Mouse (Mus musculus) hindbrain, embryonic 16.5 days (tissue): ENCODE data around the gene Ube4a. TPM values are rescaled to one million over a fixed set of nuclear protein-coding genes. Genes with fewer than 3 reads are reported as not detected.

ENCODE experiments used
- ATAC-seq: fragments of 200-750 bp; cut with Nextera tagmentation; 2 replicates; pipeline ENCODE4 v1.8.0; 2017; ENCODE audit warnings: moderate TSS enrichment, moderate library complexity
- H3K27ac ChIP-seq: fragments of 300-500 bp; sonication (generic); 2 replicates; pipeline ENCODE4 v1.5.1; 2014; ENCODE audit warnings: low read depth, mild to moderate bottlenecking, control low read depth, low read length, moderate library complexity
- H3K27me3 ChIP-seq: fragments of 300-500 bp; sonication (generic); replicated peaks from 2 replicates; pipeline ENCODE4 v1.6.1; 2014; ENCODE audit warnings: low read length; ENCODE audit not compliant: control insufficient read depth, insufficient read depth
- H3K36me3 ChIP-seq: fragments of 300-500 bp; sonication (generic); 2 replicates; pipeline ENCODE4 v1.6.1; 2014; ENCODE audit warnings: mild to moderate bottlenecking, low read length, moderate library complexity, mixed read lengths; ENCODE audit not compliant: control insufficient read depth, insufficient read depth
- H3K4me1 ChIP-seq: fragments of 300-500 bp; sonication (generic); 2 replicates; pipeline ENCODE4 v1.6.1; 2014; ENCODE audit warnings: low read depth, low read length; ENCODE audit not compliant: control insufficient read depth, insufficient read depth
- H3K4me2 ChIP-seq: fragments of 300-500 bp; sonication (generic); 2 replicates; pipeline ENCODE4 v1.6.1; 2014; ENCODE audit warnings: mild to moderate bottlenecking, low read length, control low read depth, moderate library complexity
- H3K4me3 ChIP-seq: fragments of 300-500 bp; sonication (generic); 2 replicates; pipeline ENCODE4 v1.5.1; 2014; ENCODE audit warnings: mild to moderate bottlenecking, low read length, control low read depth, moderate library complexity
- H3K9ac ChIP-seq: fragments of 300-500 bp; sonication (generic); 2 replicates; pipeline ENCODE4 v1.6.1; 2014; ENCODE audit warnings: low read depth, mild to moderate bottlenecking, control low read depth, low read length, moderate library complexity
- H3K9me3 ChIP-seq: fragments of 300-500 bp; sonication (generic); 2 replicates; pipeline ENCODE4 v1.6.1; 2014; ENCODE audit warnings: mild to moderate bottlenecking, low read length, moderate library complexity; ENCODE audit not compliant: control insufficient read depth
- WGBS: fragments of 180-500 bp; shearing (Covaris S2); extraction: QIAGEN DNeasy Blood & Tissue Kit; methylation state at CpG from one replicate; pipeline ENCODE4 v1.1.7; 2014; 5-methylcytosine and 5-hydroxymethylcytosine counted together
- polyA plus RNA-seq: library from polyadenylated mRNA; unstranded; fragments of >200 nt; fragmentation: Nextera tagmentation; extraction: Ambion mirVana; gene quantifications from 2 replicates; pipeline ENCODE4 v1.2.1, GENCODE M21; 2015

The Ube4a gene
- polyA plus RNA-seq, 1 experiment from 2014 or later = 31.8 TPM

DNA sequence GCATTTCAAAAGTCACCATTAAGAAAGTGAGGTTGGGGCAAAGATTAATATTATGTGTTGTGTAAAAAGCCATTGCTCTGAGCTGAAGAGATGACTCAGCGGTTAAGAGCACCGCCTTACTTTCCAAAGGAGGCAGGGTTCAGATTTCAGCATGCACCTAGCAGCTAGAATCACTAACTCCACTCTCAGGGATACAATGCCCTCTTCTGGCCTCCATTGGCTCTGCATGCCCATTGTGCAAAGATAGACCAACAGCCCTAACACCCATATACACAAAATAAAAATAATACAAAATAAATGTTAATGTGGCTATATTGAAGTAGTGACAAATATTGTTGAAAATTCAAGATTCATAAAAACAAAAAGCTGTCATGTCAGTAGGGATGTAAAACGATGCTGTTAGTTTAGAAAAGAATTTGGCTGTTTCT, 1.4 kb upstream of the Ube4a start:
- H3K4me1 ChIP-seq = peaks cover 13% of the 10 kb centered on the region
- 28% methylated on average over 3 of the region's 3 CpGs for WGBS
- H3K9ac ChIP-seq = no peak overlapping the region
- H3K27ac ChIP-seq = no peak overlapping the region
- H3K4me3 ChIP-seq = no peak overlapping the region
- no peaks in the 10 kb centered on the region for H3K9me3 ChIP-seq
- no peaks in the 10 kb centered on the region for H3K36me3 ChIP-seq
- peaks cover 5% of the 10 kb centered on the region for H3K27me3 ChIP-seq
- no peak for ATAC-seq
- H3K4me2 ChIP-seq = no peak overlapping the region

DNA sequence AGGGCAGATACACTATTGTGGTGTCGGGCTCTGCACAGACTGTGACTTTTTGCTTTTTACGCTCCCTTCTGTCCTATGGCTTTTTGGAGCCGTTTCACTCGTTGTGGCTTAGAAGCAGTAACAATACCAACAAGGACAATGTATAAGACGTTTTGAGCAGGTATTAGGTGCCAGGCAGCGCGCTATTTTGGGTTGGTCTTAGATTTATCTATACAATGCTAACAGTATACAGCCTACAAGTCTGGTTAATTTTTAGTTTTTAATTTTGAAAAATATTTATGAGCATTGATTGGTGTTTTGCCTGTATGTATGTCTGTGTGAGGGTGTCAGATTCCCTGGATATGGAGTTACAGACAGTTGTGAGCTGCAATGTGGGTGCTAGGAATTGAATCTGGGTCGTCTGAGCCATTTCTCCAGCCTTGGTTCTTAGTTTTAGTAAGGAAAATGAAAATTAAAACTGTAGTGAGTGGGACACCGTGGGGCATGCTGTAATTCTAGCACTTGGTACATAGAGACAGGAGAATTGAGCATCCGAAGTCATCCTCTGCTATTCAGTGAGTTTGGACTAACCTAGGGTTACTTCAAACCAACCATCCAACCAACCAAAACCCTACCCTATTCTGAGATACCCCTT, 550 bp upstream of the Ube4a start:
- H3K4me3 ChIP-seq = peak overlapping the region; percentile 69
- peak overlapping the region; percentile 85 for H3K4me2 ChIP-seq
- H3K36me3 ChIP-seq = 0 out of 2 replicates have a peak, but pooled peaks cover 3% of the 10 kb centered on the region
- H3K27ac ChIP-seq = peak overlapping the region; percentile 76
- 12% methylated on average over 10 of the region's 10 CpGs for WGBS
- peak overlapping the region; percentile 66 for H3K9ac ChIP-seq
- ATAC-seq = peak; percentile 66; the same call in 1 of the 2 replicates
- H3K27me3 ChIP-seq = peaks cover 5% of the 10 kb centered on the region
- H3K9me3 ChIP-seq = no peaks in the 10 kb centered on the region
- H3K4me1 ChIP-seq = peaks cover 13% of the 10 kb centered on the region

DNA sequence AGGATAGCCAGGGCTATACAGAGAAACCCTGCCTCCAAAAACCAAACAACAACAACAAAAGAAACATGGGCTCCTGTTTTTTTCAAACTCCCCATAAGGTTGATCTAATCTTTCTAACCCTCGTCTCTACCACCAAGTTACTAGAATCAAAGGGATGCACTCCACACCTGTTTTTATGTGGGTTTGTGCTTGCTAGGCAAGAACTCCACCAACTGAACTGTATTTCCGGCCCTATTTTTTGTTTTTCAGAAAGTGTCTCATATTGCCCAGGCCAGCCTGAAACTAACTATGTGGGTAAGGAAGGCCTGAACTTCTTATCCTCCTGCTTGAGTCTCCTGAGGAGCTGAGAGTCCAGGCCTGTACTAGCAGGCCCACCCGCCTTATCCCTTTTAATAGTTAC, 11.0 kb downstream of the Ube4a start:
- 93% methylated on average over 3 of the region's 3 CpGs for WGBS
- H3K4me1 ChIP-seq = no peaks in the 10 kb centered on the region
- H3K9ac ChIP-seq = no peak overlapping the region
- no peak overlapping the region for H3K4me2 ChIP-seq
- H3K27me3 ChIP-seq = no peaks in the 10 kb centered on the region
- H3K4me3 ChIP-seq = no peak overlapping the region
- H3K9me3 ChIP-seq = no peaks in the 10 kb centered on the region
- H3K36me3 ChIP-seq = peaks cover 51% of the 10 kb centered on the region
- no peak for ATAC-seq
- H3K27ac ChIP-seq = no peak overlapping the region

DNA sequence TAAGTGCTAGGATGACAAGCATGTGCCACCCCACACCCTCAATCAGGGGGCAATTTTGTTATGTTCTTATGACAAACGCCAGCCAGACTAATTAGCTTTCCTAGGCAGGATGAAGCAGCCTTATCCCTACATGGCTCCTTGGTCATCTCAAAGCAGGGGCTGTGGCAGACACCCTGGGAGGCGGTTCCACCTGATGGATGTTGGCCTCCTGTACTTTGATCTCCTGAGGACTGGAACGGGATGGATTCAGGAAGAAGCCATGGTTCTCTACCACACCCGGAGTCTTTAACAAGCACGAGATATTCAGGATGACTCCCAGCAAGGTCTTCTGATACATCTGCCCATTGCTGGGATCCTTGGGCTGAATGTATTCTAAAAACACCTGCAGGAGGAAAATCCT, 17.6 kb downstream of the Ube4a start:
- 87% methylated on average over 5 of the region's 5 CpGs for WGBS
- ATAC-seq = no peak

DNA sequence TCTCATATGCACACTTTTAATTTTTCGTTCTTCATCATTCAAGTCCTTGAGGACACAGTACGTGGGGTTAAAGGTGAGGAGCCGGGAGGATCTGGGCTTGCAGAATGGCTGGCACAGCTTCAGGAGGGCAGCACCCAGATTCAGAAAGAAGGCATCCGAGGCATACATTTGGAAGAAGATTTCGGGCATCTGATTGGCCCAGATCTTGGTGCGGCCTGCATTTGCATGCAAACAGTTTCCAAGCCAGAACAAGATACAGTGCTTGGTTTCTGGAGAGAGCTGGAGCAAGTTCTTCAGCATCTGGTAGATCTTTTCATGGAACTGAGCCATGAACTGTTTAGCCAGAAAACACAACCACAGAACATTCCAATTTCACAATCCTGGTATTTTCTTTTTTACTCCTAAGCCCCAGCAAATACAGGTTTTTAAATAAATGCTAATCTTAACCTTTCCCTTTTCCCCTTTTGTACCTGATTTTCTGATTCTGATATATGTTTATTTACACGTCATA, 19.2 kb downstream of the Ube4a start:
- H3K4me2 ChIP-seq = no peak overlapping the region
- ATAC-seq = no peak
- H3K4me1 ChIP-seq = no peaks in the 10 kb centered on the region
- 94% methylated on average over 7 of the region's 7 CpGs for WGBS
- no peaks in the 10 kb centered on the region for H3K9me3 ChIP-seq
- H3K4me3 ChIP-seq = no peak overlapping the region
- H3K27me3 ChIP-seq = no peaks in the 10 kb centered on the region
- H3K27ac ChIP-seq = no peak overlapping the region
- no peak overlapping the region for H3K9ac ChIP-seq
- peaks cover 40% of the 10 kb centered on the region for H3K36me3 ChIP-seq

More for the DNA sequence above, 17.6 kb downstream of the Ube4a start:
- Histone ChIP-seq H3K9ac (no peak overlapping the region), H3K4me2 (no peak overlapping the region), H3K4me1 (no peaks in the 10 kb centered on the region), H3K4me3 (no peak overlapping the region), H3K9me3 (no peaks in the 10 kb centered on the region), H3K27me3 (no peaks in the 10 kb centered on the region), H3K36me3 (peaks cover 46% of the 10 kb centered on the region), H3K27ac (no peak overlapping the region)

DNA sequence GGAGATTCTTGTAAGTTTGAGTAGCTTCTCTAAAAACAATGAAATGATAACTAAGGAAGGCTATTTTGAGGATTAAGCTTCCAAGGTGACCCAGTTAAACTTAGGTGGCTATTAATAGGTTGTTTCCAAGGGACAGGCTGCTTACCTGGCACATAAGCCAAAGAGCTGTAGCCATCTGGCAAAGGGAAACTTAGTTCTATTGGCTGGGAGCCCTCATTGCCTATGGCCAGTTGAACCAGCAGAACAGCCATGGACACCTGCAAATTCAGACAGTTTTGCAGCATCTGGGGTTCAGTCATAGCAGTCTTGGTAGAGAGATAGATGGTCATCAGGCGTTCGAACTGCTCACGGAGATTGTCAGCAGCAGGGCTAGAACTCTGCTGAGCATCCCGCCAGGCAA, 23.0 kb downstream of the Ube4a start:
- Histone ChIP-seq H3K9ac (no peak overlapping the region), H3K36me3 (peaks cover 35% of the 10 kb centered on the region), H3K27me3 (no peaks in the 10 kb centered on the region), H3K9me3 (no peaks in the 10 kb centered on the region), H3K4me3 (no peak overlapping the region), H3K4me1 (no peaks in the 10 kb centered on the region), H3K27ac (no peak overlapping the region), H3K4me2 (no peak overlapping the region)
- WGBS = 98% methylated on average over 4 of the region's 4 CpGs
- no peak for ATAC-seq

DNA sequence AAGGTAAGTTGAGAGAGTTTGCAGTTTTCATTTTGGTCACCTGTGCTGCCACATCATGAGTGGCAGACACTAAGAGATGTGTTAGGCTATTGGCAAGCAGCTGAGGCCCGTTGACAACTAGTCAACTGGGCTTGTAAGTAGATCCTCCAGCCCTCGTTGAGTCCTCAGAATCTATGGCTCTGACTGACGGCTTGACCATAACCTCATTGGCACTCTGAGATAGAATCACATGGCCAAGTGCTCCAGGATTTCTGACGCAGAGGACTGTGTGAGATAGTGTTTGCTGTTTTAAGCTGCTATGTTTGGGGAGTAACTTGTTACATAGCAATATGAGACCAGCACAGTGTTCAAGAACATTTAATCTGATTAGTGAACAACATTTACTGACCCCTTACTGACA, 23.6 kb downstream of the Ube4a start:
- H3K9me3 ChIP-seq = no peaks in the 10 kb centered on the region
- peaks cover 42% of the 10 kb centered on the region for H3K36me3 ChIP-seq
- no peak overlapping the region for H3K9ac ChIP-seq
- no peak overlapping the region for H3K27ac ChIP-seq
- H3K27me3 ChIP-seq = no peaks in the 10 kb centered on the region
- no peak for ATAC-seq
- no peaks in the 10 kb centered on the region for H3K4me1 ChIP-seq
- WGBS = 93% methylated on average over 4 of the region's 4 CpGs
- no peak overlapping the region for H3K4me3 ChIP-seq
- H3K4me2 ChIP-seq = no peak overlapping the region

DNA sequence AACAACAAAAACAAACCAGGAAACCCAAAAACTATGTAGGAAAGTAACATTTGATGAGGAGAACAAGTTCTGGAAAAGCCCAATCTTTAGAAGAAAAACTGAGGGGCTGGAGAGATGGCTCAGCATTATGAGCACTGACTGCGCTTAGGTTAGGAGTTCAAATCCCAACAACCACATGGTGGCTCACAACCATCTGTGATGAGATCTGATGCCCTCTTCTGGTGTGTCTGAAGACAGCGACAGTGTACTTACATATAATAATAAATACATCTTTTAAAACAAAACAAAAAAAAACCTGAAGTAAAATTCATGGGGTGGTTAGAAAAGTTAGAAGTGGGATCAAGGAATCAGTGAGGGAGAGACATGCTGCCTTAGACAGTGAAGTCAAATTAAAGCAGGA, 43.9 kb downstream of the Ube4a start:
- Histone ChIP-seq H3K4me1 (peaks cover 5% of the 10 kb centered on the region), H3K9ac (no peak overlapping the region; the same call in 1 of the 2 replicates), H3K27me3 (no peaks in the 10 kb centered on the region), H3K4me2 (peak overlapping the region; percentile 68), H3K9me3 (no peaks in the 10 kb centered on the region), H3K36me3 (no peaks in the 10 kb centered on the region), H3K4me3 (peak overlapping the region; percentile 71), H3K27ac (peak overlapping the region; percentile 92)
- ATAC-seq = no peak
- WGBS = 72% methylated on average over 2 of the region's 2 CpGs

DNA sequence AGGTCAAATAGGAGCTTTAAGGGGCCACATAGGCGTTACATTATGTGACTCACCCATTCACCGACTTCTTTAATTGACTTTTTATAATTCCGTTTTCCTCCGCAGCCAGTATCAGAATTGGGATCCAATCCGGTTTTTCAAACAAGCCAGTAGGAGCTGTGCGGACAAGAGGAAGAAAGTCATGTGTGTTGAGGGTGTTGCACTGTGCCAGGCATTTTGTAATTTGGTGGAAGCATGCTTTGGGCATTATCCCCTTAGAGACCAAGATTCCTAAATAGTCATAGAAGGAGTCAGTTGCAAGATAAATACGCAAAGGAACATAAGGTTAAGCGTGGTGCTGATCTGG, 44.3 kb downstream of the Ube4a start:
- peak overlapping the region; percentile 84 for H3K9ac ChIP-seq
- no peaks in the 10 kb centered on the region for H3K27me3 ChIP-seq
- peaks cover 5% of the 10 kb centered on the region for H3K4me1 ChIP-seq
- H3K9me3 ChIP-seq = no peaks in the 10 kb centered on the region
- H3K4me3 ChIP-seq = peak overlapping the region; percentile 71
- no peaks in the 10 kb centered on the region for H3K36me3 ChIP-seq
- peak; percentile 91 for ATAC-seq
- peak overlapping the region; percentile 68 for H3K4me2 ChIP-seq
- under 1% methylated on average over 8 of the region's 8 CpGs for WGBS
- peak overlapping the region; percentile 92 for H3K27ac ChIP-seq
